Mouse (Mus musculus): ENCODE measurements around the gene Gm266.

DNA sequence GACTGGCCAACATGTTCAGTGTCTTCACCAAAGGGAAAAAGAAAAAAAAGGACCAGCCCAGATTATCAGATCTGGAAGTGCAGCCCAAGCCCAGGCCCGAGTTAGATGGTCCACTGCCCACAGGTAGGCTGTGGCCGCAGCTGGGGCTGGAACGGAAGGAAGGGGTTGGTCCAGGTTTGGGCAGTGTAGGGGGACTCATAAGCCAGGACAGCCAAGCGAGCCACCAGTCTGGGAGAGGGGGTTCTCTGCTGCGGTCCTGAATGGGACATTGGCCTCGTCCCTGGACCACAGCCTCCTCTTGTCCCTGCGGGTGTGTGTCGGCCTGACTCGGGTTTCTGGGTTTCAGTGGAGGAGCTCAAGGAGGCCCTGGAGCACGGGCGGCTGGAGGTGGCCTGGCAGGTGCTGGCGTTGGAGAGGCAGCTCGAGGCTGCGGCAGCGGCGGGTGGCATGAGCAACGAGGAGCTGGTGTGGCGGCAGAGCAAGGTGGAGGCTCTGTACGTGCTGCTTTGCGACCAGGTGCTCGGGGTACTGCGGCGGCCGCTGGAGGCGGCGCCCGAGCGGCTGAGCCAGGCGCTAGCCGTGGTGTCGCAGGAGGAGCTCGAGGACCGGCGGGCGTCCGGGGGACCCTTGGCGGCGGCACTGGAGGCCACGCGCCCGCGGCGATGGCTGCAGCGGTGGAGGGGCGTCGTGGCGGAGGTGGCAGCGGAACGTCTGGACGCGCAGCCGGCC lies 40.3 kb downstream of the Gm266 start:
- no peak for TF ChIP-seq EP300 (IDR thresholded peaks at IDR 0.05)
- no peak for TF ChIP-seq CTCF (IDR thresholded peaks at IDR 0.05)
